In the genomic region with DNA sequence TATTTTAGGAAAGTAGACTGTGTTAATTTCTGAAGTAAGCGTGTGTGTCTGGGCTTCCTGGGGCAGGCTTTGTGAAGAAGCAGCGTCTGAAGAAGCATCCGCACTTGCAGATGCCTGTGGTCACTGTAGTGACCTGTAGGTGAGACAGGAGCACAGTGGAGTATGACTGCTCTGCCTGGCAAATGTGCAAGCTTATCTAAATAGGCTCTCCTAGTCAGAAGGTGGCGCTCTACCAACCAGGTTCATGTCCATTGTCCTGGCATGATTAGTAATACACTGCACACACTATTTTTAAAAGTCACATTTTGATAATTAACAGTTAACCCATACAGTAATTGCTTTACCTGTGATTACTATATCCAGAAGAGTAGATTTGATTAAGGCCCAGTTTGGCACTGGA, we compare ENCODE assay signal across 13 mouse cellular contexts.
DNase-seq lines count a peak whose midpoint lies in the region; ATAC-seq and TF ChIP-seq lines count a peak whose summit lies in the region.
"Had no signal": no experiment of that assay in that cellular context is flagged by ENCODE, and none has a peak within 500 bp of the region (broad histone marks: within the 10 kb centered on the region; RNA-seq: fewer than 3 reads in every experiment).

No protein-coding gene starts in this region.

- no peak overlapping the region for H3K4me2 ChIP-seq in lung, embryonic 14.5 days

- H3K9ac ChIP-seq in heart, adult 2 months (ENCODE audit: low read depth, low read length) = no peak overlapping the region
- no peak overlapping the region for H3K9ac ChIP-seq in lung, embryonic 14.5 days

- intact Hi-C loops in heart, adult 2 months (cut with DNase I) = no loop called here

- no peak for TF ChIP-seq EP300 in heart, adult 2 months (IDR thresholded peaks at IDR 0.05; ENCODE audit: insufficient read depth, low read depth, low read length)

- no peak for TF ChIP-seq POLR2A in heart, adult 2 months (IDR thresholded peaks at IDR 0.05; ENCODE audit: insufficient read depth, low read depth, low read length)
- no peak for TF ChIP-seq POLR2A in lung, adult 2 months (IDR thresholded peaks at IDR 0.05; ENCODE audit: borderline replicate concordance, extremely low read depth, low read depth, low read length)

- no peaks in the 10 kb centered on the region for H3K9me3 ChIP-seq in lung, embryonic 14.5 days (ENCODE audit: low read depth, low read length)
- H3K9me3 ChIP-seq: G1E had no signal

- ATAC-seq in lung, embryonic 14.5 days (ENCODE audit: insufficient read depth) = no peak
- peak; percentile 63 for ATAC-seq in megakaryocyte-erythroid progenitor cell, adult 5-6 weeks (replicated peaks; ENCODE audit: low FRiP score, low TSS enrichment, poor library complexity, severe bottlenecking)
- no peak for ATAC-seq in granulocyte monocyte progenitor cell, adult 5-6 weeks (replicated peaks; ENCODE audit: poor library complexity, severe bottlenecking)

- no peaks in the 10 kb centered on the region; the same call in 1 of the 2 replicates for H3K36me3 ChIP-seq in heart, adult 2 months (ENCODE audit: control insufficient read depth, insufficient read depth, low read length)
- H3K36me3 ChIP-seq in lung, embryonic 14.5 days (ENCODE audit: insufficient read depth) = peaks cover 41% of the 10 kb centered on the region

- H3K27me3 ChIP-seq in heart, adult 2 months (ENCODE audit: control insufficient read depth, insufficient read depth, low read length) = no peaks in the 10 kb centered on the region
- no peaks in the 10 kb centered on the region for H3K27me3 ChIP-seq in lung, embryonic 14.5 days (ENCODE audit: insufficient read depth, low read length)

- H3K4me3 ChIP-seq in heart, adult 2 months = no peak overlapping the region
- H3K4me3 ChIP-seq in lung, embryonic 14.5 days (ENCODE audit: low read depth, low read length) = no peak overlapping the region
- no peak overlapping the region for H3K4me3 ChIP-seq in lung, adult 2 months (replicated peaks; ENCODE audit: extremely low read depth, low read depth, low read length)

- no peak for DNase-seq in heart, adult 2 months
- DNase-seq in heart, adult 18-20 months = no peak
- DNase-seq in lung, embryonic 14.5 days = peak; percentile 13
- DNase-seq in lung, adult 2 months = no peak
- DNase-seq in ZHBTc4 (ENCODE audit: low read depth, low spot score) = peak; percentile 55
- no peak for DNase-seq in frontal cortex, postnatal 36 days (ENCODE audit: low spot score in 2 of 2)
- DNase-seq: cerebellum, postnatal 36 days; kidney, adult 18-20 months; thymus, postnatal 4 days had no signal

- TF ChIP-seq CTCF in heart, adult 2 months (IDR thresholded peaks at IDR 0.05) = peak; percentile 53
- TF ChIP-seq CTCF in lung, embryonic 14.5 days (IDR thresholded peaks at IDR 0.05; ENCODE audit: low read depth) = peak; percentile 21
- TF ChIP-seq CTCF in lung, adult 2 months (IDR thresholded peaks at IDR 0.05; ENCODE audit: insufficient read depth, low read length) = no peak

- no peak overlapping the region for H3K27ac ChIP-seq in heart, adult 2 months
- no peak overlapping the region for H3K27ac ChIP-seq in lung, embryonic 14.5 days (ENCODE audit: low read depth)
- H3K27ac ChIP-seq: macrophage had no signal

- no peaks in the 10 kb centered on the region for H3K79me2 ChIP-seq in heart, adult 2 months (replicated peaks; ENCODE audit: control insufficient read depth, insufficient read depth, low read length)

- 78% methylated on average over 4 of the region's 4 CpGs for WGBS in heart, adult 2 months
- WGBS in lung, embryonic 14.5 days = 59% methylated on average over 4 of the region's 4 CpGs
- WGBS in lung, adult 2 months = 69% methylated on average over 4 of the region's 4 CpGs

- H3K4me1 ChIP-seq in heart, adult 2 months (ENCODE audit: control insufficient read depth, insufficient read depth, low read length) = no peaks in the 10 kb centered on the region
- H3K4me1 ChIP-seq in lung, embryonic 14.5 days (ENCODE audit: insufficient read depth) = no peaks in the 10 kb centered on the region
- no peaks in the 10 kb centered on the region for H3K4me1 ChIP-seq in lung, adult 2 months (ENCODE audit: control insufficient read depth, insufficient read depth, low read length)

Comparison
In these comparisons a context has a peak if more than half of its experiments do, and no peak if none do; other contexts are left out.
1. DNase-seq: peak in lung, embryonic 14.5 days (single experiment) and ZHBTc4 (single experiment); none in heart, adult 2 months (0 of 2), heart, adult 18-20 months (0 of 2), lung, adult 2 months (single experiment) and frontal cortex, postnatal 36 days (0 of 2).